Comparison of ENCODE assay signal across 7 mouse cellular contexts in genomic region chr12:16509122-16509752, GRCm38 (mm10).
DNase-seq lines count a peak whose midpoint lies in the region; ATAC-seq and TF ChIP-seq lines count a peak whose summit lies in the region.

No protein-coding gene starts in this region.

- H3K27ac ChIP-seq in gastrocnemius, adult 2 months = peak overlapping the region; percentile 67
- H3K27ac ChIP-seq in hindbrain, embryonic 16.5 days (ENCODE audit: low read depth, low read length) = no peak overlapping the region
- no peak overlapping the region for H3K27ac ChIP-seq in midbrain, embryonic 12.5 days (replicated peaks)

- peak; percentile 91 for TF ChIP-seq CTCF in gastrocnemius, adult 2 months (IDR thresholded peaks at IDR 0.05)

- peak overlapping the region; percentile 35 for H3K4me3 ChIP-seq in gastrocnemius, adult 2 months
- no peak overlapping the region for H3K4me3 ChIP-seq in hindbrain, embryonic 16.5 days (ENCODE audit: low read length)
- H3K4me3 ChIP-seq in midbrain, embryonic 12.5 days = no peak overlapping the region

- H3K4me2 ChIP-seq in hindbrain, embryonic 16.5 days (ENCODE audit: low read length) = peak overlapping the region; percentile 37
- H3K4me2 ChIP-seq in midbrain, embryonic 12.5 days (replicated peaks) = peak overlapping the region; percentile 42

- peak; percentile 34 for DNase-seq in WW6 (ENCODE audit: low read depth, low spot score)
- peak; percentile 38 to 44 for DNase-seq in cerebellum, postnatal 36 days
- peak; percentile 76 for DNase-seq in gastrocnemius, adult 2 months
- DNase-seq in left cerebral cortex, adult 8-10 months (ENCODE audit: low spot score in 2 of 2) = peak; percentile 14 to 56
- peak; percentile 52 for DNase-seq in skeletal muscle tissue, adult 2 months (ENCODE audit: low read depth, low spot score)

- intact Hi-C loops in gastrocnemius, adult 2 months (cut with DNase I) = loop anchor here (2.0 kb wide), 3 partner anchors 692 to 972 kb away; partner anchors contain the start of gene Trib2

- H3K27me3 ChIP-seq in hindbrain, embryonic 16.5 days (replicated peaks; ENCODE audit: control insufficient read depth, insufficient read depth, low read length) = no peaks in the 10 kb centered on the region
- H3K27me3 ChIP-seq in midbrain, embryonic 12.5 days = no peaks in the 10 kb centered on the region

- peaks cover 7% of the 10 kb centered on the region; the same call in 1 of the 2 replicates for H3K4me1 ChIP-seq in hindbrain, embryonic 16.5 days (ENCODE audit: control insufficient read depth, insufficient read depth, low read depth, low read length)
- peaks cover 6% of the 10 kb centered on the region; the same call in 1 of the 2 replicates for H3K4me1 ChIP-seq in midbrain, embryonic 12.5 days

- no peak overlapping the region for H3K9ac ChIP-seq in hindbrain, embryonic 16.5 days (ENCODE audit: low read depth, low read length)
- H3K9ac ChIP-seq in midbrain, embryonic 12.5 days (replicated peaks) = no peak overlapping the region

- H3K36me3 ChIP-seq in hindbrain, embryonic 16.5 days (ENCODE audit: control insufficient read depth, insufficient read depth, low read length) = no peaks in the 10 kb centered on the region
- H3K36me3 ChIP-seq in midbrain, embryonic 12.5 days = no peaks in the 10 kb centered on the region

- H3K9me3 ChIP-seq in hindbrain, embryonic 16.5 days (ENCODE audit: control insufficient read depth, low read length) = no peaks in the 10 kb centered on the region
- no peaks in the 10 kb centered on the region for H3K9me3 ChIP-seq in midbrain, embryonic 12.5 days

- 6% methylated on average over 13 of the region's 13 CpGs for WGBS in hindbrain, embryonic 16.5 days
- WGBS in midbrain, embryonic 12.5 days = 8% methylated on average over 13 of the region's 13 CpGs

- peak; percentile 81 for ATAC-seq in hindbrain, embryonic 16.5 days
- peak; percentile 69 for ATAC-seq in midbrain, embryonic 12.5 days (ENCODE audit: low FRiP score, low read depth)
